Mouse (Mus musculus) hindbrain, embryonic 14.5 days (tissue): Measurements from ENCODE around the gene Taco1. TPM values are rescaled to one million over a fixed set of nuclear protein-coding genes. Genes with fewer than 3 reads are reported as not detected.
"Not testable (repeated sequence)": the region's sequence is repeated elsewhere in the genome, so short reads cannot be mapped to it uniquely, and the experiment has no call there.

ENCODE experiments used
- ATAC-seq: fragments of 200-750 bp; cut with Nextera tagmentation; 2 replicates; pipeline ENCODE4 v1.8.0; 2017; ENCODE audit warnings: moderate number of reproducible peaks, mild to moderate bottlenecking, moderate TSS enrichment, moderate library complexity; ENCODE audit not compliant: low FRiP score
- DNase-seq: peaks from one replicate; pipeline ENCODE4 v3.0.0-alpha.2; 2015; ENCODE audit warnings: low spot score
- H3K27ac ChIP-seq: fragments of 300-500 bp; sonication (generic); 2 replicates; pipeline ENCODE4 v1.5.1; 2014; ENCODE audit warnings: mild to moderate bottlenecking, moderate library complexity
- H3K27me3 ChIP-seq: fragments of 300-500 bp; sonication (generic); 2 replicates; pipeline ENCODE4 v1.6.1; 2014; ENCODE audit warnings: mild to moderate bottlenecking, low read length, mixed read lengths; ENCODE audit not compliant: control insufficient read depth, insufficient read depth
- H3K36me3 ChIP-seq: fragments of 300-500 bp; sonication (generic); replicated peaks from 2 replicates; pipeline ENCODE4 v1.6.1; 2014; ENCODE audit not compliant: control insufficient read depth, insufficient read depth
- H3K4me1 ChIP-seq: fragments of 300-500 bp; sonication (generic); replicated peaks from 2 replicates; pipeline ENCODE4 v1.6.1; 2014; ENCODE audit warnings: antibody characterized with exemption, low read length, mixed read lengths; ENCODE audit not compliant: control insufficient read depth, insufficient read depth
- H3K4me2 ChIP-seq: fragments of 300-500 bp; sonication (generic); replicated peaks from 2 replicates; pipeline ENCODE4 v1.6.1; 2014; ENCODE audit warnings: mild to moderate bottlenecking, moderate library complexity
- H3K4me3 ChIP-seq: fragments of 300-500 bp; sonication (generic); replicated peaks from 2 replicates; pipeline ENCODE4 v1.5.1; 2014; ENCODE audit warnings: mild to moderate bottlenecking, low read length
- H3K9ac ChIP-seq: fragments of 300-500 bp; sonication (generic); 2 replicates; pipeline ENCODE4 v1.6.1; 2014
- H3K9me3 ChIP-seq: fragments of 300-500 bp; sonication (generic); 2 replicates; pipeline ENCODE4 v1.6.1; 2016; ENCODE audit warnings: low read length; ENCODE audit not compliant: control insufficient read depth
- WGBS: fragments of 180-500 bp; shearing (Covaris S2); extraction: QIAGEN DNeasy Blood & Tissue Kit; methylation state at CpG from one replicate; pipeline ENCODE4 v1.1.7; 2014; 5-methylcytosine and 5-hydroxymethylcytosine counted together
- polyA plus RNA-seq: library from polyadenylated mRNA; unstranded; fragments of >200 nt; fragmentation: Nextera tagmentation; extraction: Ambion mirVana; gene quantifications from 2 replicates; pipeline ENCODE4 v1.2.1, GENCODE M21; 2014

Taco1 gene
- polyA plus RNA-seq, 1 experiment from 2014 or later: 5.9 TPM

DNA sequence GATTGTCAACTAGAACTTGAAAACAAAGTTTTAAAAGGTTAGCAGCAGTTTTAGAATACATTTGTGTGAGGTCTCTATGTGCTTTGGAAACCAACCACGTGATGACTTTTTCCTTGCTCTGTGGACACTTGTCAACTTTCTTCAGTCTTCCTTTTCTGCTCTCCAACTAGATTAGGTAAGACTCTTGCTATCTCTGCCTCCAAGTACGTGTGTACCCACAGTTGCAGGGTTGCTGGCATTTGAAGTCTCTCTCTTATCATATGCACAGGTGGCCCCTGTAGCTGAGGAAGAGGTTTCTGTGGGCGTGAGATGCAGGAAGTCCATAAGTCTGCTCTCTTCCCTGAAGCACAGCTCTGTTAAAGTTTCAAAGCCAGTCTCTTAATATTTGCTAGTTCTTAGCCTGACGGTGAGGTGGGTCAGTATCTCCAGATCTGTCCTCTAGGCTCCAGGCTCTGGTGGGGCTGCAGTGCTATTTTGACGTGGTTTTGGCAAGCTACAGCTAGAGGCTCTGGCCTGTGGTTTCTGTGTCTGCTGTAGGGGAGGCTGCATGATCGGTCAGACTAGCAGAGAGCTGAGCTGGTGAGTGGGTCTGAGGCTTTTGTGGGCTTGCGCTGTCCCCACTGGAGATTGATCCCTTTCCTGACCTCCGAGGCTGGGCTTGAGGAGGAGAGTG lies 8.9 kb upstream of the Taco1 start:
- no peak overlapping the region for H3K4me3 ChIP-seq
- H3K4me1 ChIP-seq: no peaks in the 10 kb centered on the region
- H3K36me3 ChIP-seq: peaks cover 83% of the 10 kb centered on the region
- H3K9me3 ChIP-seq: no peaks in the 10 kb centered on the region
- no peak for ATAC-seq
- WGBS: 95% methylated on average over 8 of the region's 8 CpGs
- H3K27ac ChIP-seq: no peak overlapping the region
- no peak for DNase-seq
- no peak overlapping the region for H3K4me2 ChIP-seq
- H3K27me3 ChIP-seq: no peaks in the 10 kb centered on the region
- no peak overlapping the region for H3K9ac ChIP-seq

DNA sequence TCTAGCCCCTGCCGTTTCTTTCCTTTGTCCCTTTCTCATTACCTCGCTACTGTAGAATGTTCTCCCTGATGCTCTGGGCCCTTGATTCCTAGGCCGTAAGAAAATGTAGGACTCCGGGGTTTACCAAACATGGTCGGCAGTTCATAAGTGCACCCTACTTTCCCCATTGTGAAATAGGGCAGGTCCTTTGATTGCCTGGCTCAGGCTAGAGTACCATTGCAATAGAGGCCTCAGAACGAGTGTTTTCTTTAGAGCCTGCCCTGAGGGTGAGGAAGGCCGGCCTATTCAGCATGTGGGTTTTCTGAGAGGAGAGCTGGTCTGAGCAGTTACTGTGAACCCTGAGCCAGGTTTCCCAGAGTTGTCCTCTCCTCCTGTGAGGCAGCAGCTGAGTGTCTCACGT lies 7.8 kb upstream of the Taco1 start:
- H3K4me3 ChIP-seq: no peak overlapping the region
- H3K36me3 ChIP-seq: peaks cover 72% of the 10 kb centered on the region
- H3K9ac ChIP-seq: no peak overlapping the region
- DNase-seq (no peak), ATAC-seq (no peak)
- no peaks in the 10 kb centered on the region for H3K9me3 ChIP-seq
- no peak overlapping the region for H3K27ac ChIP-seq
- no peaks in the 10 kb centered on the region for H3K27me3 ChIP-seq
- no peak overlapping the region for H3K4me2 ChIP-seq
- WGBS: 88% methylated on average over 8 of the region's 8 CpGs
- no peaks in the 10 kb centered on the region for H3K4me1 ChIP-seq

DNA sequence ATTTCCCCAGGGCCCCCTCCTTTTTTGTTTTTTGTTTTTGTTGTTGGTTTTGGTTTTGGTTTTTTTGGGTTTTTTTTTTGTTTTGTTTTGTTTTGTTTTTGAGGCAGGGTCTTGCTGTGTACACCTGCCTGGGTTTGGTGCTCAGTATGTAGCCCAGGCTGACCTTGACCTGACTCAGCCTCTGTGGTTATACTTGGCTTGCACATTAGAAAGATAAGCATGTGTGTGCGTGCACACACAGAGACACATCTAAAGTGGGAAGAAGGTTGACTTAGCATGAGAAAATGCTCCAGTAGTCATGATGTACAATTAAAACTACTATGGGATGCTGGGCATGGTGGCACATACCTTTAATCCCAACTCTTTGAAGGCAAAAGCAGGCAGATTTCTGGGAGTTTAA lies 5.3 kb upstream of the Taco1 start:
- 0 out of 2 replicates have a peak, but pooled peaks cover 4% of the 10 kb centered on the region for H3K4me1 ChIP-seq
- WGBS: 91% methylated on average over 1 of the region's 1 CpGs
- no peak overlapping the region for H3K9ac ChIP-seq
- no peak overlapping the region for H3K4me3 ChIP-seq
- H3K4me2 ChIP-seq: no peak overlapping the region
- no peak overlapping the region for H3K27ac ChIP-seq
- ATAC-seq (no peak), DNase-seq (no peak)
- peaks cover 47% of the 10 kb centered on the region for H3K36me3 ChIP-seq
- no peaks in the 10 kb centered on the region for H3K27me3 ChIP-seq
- no peaks in the 10 kb centered on the region for H3K9me3 ChIP-seq

DNA sequence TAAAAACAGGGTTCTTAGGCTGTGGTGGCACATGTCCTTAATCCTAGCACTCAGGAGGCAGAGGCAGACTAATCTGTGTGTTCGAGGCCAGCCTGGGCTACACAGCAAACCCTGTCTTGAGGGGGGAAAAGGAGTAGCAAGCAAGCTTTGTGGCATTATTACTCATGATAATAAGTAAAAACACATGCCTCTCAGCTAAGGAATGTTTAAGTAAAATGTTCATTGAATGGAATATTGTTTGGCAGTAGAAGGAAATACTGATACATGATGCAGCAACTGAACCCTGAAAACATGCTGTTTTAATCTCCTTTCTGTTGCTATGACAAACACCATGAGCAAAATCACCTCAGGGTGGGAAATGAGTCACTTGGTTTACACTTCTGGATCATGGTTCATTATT lies 4.5 kb upstream of the Taco1 start:
- ATAC-seq (no peak), DNase-seq (no peak)
- no peak overlapping the region for H3K4me2 ChIP-seq
- peaks cover 4% of the 10 kb centered on the region; the same call in 1 of the 2 replicates for H3K4me1 ChIP-seq
- no peak overlapping the region for H3K4me3 ChIP-seq
- H3K36me3 ChIP-seq: peaks cover 39% of the 10 kb centered on the region
- no peaks in the 10 kb centered on the region for H3K27me3 ChIP-seq
- no peak overlapping the region for H3K27ac ChIP-seq
- H3K9me3 ChIP-seq: no peaks in the 10 kb centered on the region
- WGBS: 86% methylated on average over 1 of the region's 1 CpGs
- no peak overlapping the region for H3K9ac ChIP-seq

DNA sequence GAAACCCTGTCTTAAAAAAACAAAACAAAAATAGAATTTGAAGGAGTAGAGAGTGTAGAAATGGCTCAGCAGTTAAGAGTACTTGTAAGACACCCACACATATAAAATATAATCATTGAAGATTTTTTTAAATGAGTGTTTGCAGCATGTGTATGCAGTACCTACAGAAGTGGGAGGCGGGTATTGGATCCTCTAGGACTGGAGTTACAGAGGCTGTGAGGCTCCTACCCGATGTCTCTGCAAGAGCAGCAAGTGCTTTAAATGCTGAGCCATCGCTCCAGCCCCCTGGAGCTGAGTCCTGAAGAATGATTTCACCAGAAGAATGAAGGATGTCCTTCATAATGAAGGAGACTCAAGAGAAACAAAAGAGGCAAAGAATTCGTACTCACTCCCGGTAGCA lies 2.1 kb upstream of the Taco1 start:
- Histone ChIP-seq H3K9me3 (no peaks in the 10 kb centered on the region), H3K27ac (no peak overlapping the region), H3K4me1 (peaks cover 9% of the 10 kb centered on the region; the same call in 1 of the 2 replicates), H3K4me2 (no peak overlapping the region), H3K9ac (no peak overlapping the region), H3K36me3 (peaks cover 16% of the 10 kb centered on the region), H3K27me3 (no peaks in the 10 kb centered on the region), H3K4me3 (no peak overlapping the region)
- 82% methylated on average over 5 of the region's 5 CpGs for WGBS
- DNase-seq (no peak), ATAC-seq (no peak)

DNA sequence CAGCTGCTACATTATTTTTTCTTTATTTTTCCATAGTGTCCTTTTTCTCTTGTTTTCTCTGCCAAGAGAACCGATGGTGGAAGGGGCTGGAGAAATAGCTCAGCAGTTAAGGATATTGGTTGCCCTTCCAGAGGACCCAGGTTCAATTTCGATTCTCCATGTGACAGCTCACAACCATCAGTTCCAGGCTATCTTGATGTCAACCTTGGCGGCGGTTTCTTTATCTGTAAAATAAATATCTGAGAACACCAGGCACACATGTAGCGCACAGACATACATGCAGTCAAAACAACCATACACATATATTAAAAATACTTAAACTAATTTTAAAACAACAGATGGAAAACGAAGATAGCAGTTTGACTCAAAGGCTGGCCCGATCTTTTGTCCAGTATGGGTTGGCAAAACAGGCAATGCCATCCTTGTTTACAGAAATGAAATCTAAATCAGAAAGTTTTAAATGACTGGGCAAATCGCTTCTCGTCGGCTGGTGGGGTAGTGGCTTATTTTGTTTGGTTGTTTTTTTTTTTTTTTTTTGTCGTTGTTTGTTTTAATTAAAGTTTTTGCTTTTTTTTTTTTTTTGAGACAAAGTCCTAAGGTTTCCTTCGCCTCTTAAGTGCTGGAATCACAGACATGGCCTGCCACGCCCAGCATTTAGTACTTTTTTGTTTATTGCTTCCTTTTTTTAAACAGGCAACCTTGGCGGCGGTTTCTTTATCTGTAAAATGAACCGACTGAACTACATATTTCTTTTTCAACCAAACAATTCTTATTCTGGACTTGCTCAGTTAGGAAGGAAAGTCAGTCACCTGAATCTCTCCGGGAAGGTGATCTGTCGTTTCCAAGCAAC lies 563 bp upstream of the Taco1 start:
- peak overlapping the region; percentile 86; the same call in 1 of the 2 replicates for H3K27ac ChIP-seq
- no peaks in the 10 kb centered on the region for H3K9me3 ChIP-seq
- ATAC-seq (no peak), DNase-seq (no peak)
- peak overlapping the region; percentile 80 for H3K4me3 ChIP-seq
- peak overlapping the region; percentile 93 for H3K4me2 ChIP-seq
- H3K4me1 ChIP-seq: peaks cover 9% of the 10 kb centered on the region; the same call in 1 of the 2 replicates
- peak overlapping the region; percentile 87; the same call in 1 of the 2 replicates for H3K9ac ChIP-seq
- peaks cover under 1% of the 10 kb centered on the region; the same call in 1 of the 2 replicates for H3K36me3 ChIP-seq
- H3K27me3 ChIP-seq: no peaks in the 10 kb centered on the region
- WGBS: 45% methylated on average over 18 of the region's 18 CpGs

DNA sequence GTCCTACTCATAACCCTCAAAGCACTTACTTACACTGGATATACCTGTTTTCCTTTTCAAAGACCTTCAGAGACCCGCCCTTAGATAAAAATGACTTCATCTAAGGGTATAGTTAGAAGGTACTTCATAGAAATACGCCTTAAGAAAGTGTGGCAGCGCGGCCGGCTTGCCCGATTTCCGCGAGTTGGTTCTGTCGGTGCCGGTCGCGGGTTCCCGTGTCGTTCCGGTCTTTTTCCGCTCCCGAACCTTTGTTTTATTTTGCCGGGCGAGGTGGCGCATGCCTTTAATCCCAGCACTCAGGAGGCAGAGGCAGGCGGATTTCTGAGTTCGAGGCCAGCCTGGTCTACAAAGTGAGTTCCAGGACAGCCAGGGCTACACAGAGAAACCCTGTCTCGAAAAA lies 755 bp downstream of the Taco1 start:
- peak overlapping the region; percentile 87 for H3K9ac ChIP-seq
- peak; percentile 73 for DNase-seq
- H3K27me3 ChIP-seq, H3K9me3 ChIP-seq, H3K4me1 ChIP-seq, H3K36me3 ChIP-seq, ATAC-seq: not testable (repeated sequence)
- WGBS: 15% methylated on average over 23 of the region's 23 CpGs
- peak overlapping the region; percentile 80 for H3K4me3 ChIP-seq
- peak overlapping the region; percentile 86 for H3K27ac ChIP-seq
- H3K4me2 ChIP-seq: peak overlapping the region; percentile 93

DNA sequence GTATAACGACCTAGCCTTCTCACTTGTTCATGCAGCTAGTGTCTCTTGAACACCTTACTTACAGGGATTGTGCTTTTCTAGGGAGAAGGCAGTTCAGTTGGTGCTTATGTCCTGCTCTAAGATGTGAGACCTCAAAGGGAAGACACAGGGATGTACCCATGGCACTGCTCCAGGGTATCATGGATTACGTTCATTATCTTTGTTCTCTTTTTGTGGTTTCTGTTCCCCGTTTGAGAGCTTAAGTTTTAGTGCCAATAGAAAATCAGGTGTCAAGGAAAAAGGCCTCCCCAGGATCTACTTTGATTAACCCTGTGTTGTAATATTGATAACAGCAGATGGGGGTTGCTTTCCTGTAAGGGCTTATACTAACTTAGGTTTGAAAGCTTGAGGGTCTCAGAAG lies 7.9 kb downstream of the Taco1 start:
- DNase-seq (no peak), ATAC-seq (no peak)
- no peaks in the 10 kb centered on the region for H3K27me3 ChIP-seq
- H3K27ac ChIP-seq: no peak overlapping the region
- no peaks in the 10 kb centered on the region for H3K9me3 ChIP-seq
- no peak overlapping the region for H3K4me3 ChIP-seq
- no peak overlapping the region for H3K4me2 ChIP-seq
- H3K36me3 ChIP-seq: peaks cover 28% of the 10 kb centered on the region
- 88% methylated on average over 3 of the region's 3 CpGs for WGBS
- no peak overlapping the region for H3K9ac ChIP-seq
- H3K4me1 ChIP-seq: no peaks in the 10 kb centered on the region

DNA sequence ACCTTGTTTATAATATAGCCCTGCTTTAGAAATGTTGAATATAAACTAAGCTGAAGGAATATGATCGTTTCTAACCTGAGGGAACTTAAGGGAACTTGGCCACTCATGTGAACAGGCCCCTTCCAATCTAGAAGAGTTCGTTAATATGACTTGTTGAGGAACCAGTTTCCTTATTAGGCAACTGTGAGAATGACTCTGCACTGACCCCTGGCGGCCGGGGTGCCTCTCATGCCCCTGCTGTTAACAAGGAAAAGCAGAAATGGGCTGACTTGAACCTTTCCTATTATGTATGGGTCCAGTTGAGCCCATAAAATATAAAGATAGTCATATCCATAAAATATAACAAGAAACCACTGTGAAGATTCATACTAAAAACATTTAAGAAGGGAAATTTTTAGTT lies 10.5 kb downstream of the Taco1 start:
- no peak overlapping the region for H3K4me2 ChIP-seq
- no peaks in the 10 kb centered on the region for H3K9me3 ChIP-seq
- ATAC-seq: no peak
- no peaks in the 10 kb centered on the region for H3K27me3 ChIP-seq
- no peak overlapping the region for H3K9ac ChIP-seq
- peak; percentile 72 for DNase-seq
- no peaks in the 10 kb centered on the region for H3K4me1 ChIP-seq
- no peak overlapping the region for H3K27ac ChIP-seq
- peaks cover 22% of the 10 kb centered on the region for H3K36me3 ChIP-seq
- WGBS: 11% methylated on average over 4 of the region's 4 CpGs
- no peak overlapping the region for H3K4me3 ChIP-seq
